Mouse (Mus musculus): Measurements from ENCODE around the gene Gk2.

GRCm38 (mm10) chr5:97415837-97416236 is 41.0 kb downstream of the Gk2 start:
- TF ChIP-seq CTCF (IDR thresholded peaks at IDR 0.05; ENCODE audit: control insufficient read depth, insufficient read depth, insufficient replicate concordance, low read depth, low read length) (no peak), POLR2A (IDR thresholded peaks at IDR 0.05; ENCODE audit: control insufficient read depth, low read depth, low read length) (no peak)
